Mouse (Mus musculus): Measurements from ENCODE around the gene Cmtm4.

The Cmtm4 gene

GRCm38 (mm10) chr8:104374269-104374668, 21.3 kb downstream of the Cmtm4 start:
- no peak for DNase-seq

DNA sequence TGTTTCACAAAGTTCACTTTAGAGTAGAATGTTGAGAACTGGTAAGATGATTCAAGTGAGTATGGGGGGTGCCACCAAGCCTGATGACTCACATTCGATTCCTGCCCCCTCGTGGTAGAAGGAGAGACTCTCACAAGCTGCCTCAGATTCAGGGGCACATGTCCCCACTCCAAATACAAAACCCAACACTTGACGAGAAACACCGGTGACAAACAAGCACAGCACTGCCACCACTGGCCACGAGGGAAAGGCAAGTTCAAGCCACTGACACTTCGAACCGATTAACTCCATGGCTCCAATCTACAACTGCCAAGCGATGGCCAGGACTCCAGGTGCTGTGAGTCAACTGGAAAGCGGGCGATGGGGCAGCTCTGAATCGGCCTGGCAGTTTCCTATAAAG, 21.8 kb downstream of the Cmtm4 start:
- DNase-seq: no peak

GRCm38 (mm10) chr8:104371121-104371520, 24.5 kb downstream of the Cmtm4 start:
- no peak for DNase-seq

GRCm38 (mm10) chr8:104370071-104370470, 25.5 kb downstream of the Cmtm4 start:
- no peak for DNase-seq

DNA sequence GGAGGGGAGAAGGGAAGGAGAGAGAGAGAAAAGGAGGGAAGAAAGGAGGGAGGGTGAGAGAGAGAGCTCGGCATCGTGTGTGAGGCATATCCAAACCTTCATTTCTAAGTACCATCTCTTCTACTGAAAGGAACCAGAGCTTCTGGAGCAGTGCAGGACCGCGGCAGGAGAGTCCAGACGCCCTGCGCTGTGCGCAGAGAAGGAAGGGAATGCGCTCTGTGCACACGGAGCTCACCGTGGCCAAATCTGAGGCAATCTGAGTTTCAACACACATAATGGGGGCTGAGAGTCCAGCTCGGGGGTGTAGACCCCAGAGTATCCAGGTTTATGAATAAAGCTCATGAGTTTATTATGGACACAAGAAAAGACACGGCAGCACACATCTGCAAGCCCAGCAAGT, 26.0 kb downstream of the Cmtm4 start:
- DNase-seq: no peak

GRCm38 (mm10) chr8:104367398-104367797, 28.2 kb downstream of the Cmtm4 start:
- DNase-seq: no peak

GRCm38 (mm10) chr8:104365695-104366094, 29.9 kb downstream of the Cmtm4 start:
- no peak for DNase-seq

- DNase-seq: no peak
Observed at GRCm38 (mm10) chr8:104359778-104360456, 35.7 kb downstream of the Cmtm4 start.

DNA sequence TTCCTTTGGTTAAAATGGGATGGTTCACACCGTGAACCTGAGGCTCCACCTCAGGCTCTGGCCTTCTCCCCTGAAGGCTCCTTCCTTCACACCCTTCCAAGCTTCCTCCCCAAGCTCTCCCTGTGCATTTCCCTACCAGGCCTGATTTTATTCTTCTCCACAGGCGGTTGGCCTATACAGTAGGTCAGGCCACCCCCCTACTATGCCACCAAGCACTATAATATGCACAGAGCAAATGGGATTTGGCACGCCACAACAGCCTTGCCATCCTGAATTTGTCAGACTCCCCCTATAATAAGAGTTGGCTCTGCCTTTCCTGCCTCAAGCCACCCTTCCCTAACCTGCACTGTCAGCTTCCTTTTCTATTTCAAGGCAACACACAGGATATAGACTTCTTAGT, 37.0 kb downstream of the Cmtm4 start:
- DNase-seq: no peak

DNA sequence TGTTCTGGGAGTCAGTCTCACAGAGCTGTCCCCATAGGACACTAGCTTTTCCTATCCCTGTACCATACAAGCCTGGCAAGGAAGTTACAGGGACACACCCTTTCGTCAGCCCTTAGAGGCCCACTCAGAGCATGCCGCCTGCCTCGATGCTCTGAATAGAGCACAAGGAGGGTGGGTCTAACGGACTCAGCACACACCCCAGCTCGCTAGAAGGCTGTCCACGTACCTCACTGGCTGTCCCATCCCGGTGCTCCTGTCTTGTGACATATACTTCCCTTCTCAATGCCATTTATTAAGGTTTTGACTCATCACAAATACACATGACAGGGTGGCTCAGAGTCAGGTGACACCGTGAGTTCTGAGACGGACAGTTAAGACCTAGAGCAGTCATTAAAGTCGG, 41.1 kb downstream of the Cmtm4 start:
- DNase-seq: no peak

DNA sequence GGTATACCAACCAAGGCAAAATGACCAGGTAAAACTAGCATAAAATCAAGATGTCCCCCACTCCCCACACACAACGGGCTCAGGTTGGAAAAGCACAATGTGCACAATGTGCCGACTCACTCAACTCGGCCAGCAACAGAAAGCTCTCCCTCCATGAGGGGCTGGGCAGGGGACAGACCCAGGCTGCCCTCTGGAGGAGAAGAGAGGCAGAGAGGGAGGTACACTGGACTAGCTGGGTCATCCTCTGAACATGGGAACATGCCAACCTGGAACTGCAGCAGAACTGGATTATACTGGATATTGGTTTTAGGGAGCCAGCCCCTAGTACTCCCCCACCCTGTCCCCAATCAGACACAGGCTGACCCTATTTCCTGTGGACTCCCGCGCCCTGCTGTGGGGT, 42.4 kb downstream of the Cmtm4 start:
- no peak for DNase-seq

GRCm38 (mm10) chr8:104350047-104350446, 45.6 kb downstream of the Cmtm4 start:
- no peak for DNase-seq

GRCm38 (mm10) chr8:104348971-104349370, 46.6 kb downstream of the Cmtm4 start:
- DNase-seq: no peak

GRCm38 (mm10) chr8:104346706-104347105, 48.9 kb downstream of the Cmtm4 start:
- no peak for DNase-seq

DNA sequence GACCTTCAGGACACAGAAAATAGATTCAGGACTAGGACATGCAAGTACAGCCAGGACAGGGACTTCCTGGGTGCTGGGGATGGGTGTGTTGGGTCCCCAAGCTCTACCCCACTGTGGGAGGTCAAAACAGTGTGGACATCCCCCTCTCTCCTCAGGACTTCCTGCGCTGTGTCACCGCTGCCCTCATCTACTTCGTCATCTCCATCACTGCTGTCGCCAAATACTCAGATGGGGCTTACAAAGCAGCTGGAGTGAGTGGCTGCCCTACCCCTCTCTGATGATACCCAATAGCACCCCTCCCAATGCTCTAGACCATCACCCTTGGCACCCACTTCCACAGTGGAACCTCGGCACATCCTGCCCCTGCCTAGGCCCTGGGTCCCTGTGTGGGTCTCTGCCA, 51.0 kb downstream of the Cmtm4 start:
- DNase-seq: no peak

DNA sequence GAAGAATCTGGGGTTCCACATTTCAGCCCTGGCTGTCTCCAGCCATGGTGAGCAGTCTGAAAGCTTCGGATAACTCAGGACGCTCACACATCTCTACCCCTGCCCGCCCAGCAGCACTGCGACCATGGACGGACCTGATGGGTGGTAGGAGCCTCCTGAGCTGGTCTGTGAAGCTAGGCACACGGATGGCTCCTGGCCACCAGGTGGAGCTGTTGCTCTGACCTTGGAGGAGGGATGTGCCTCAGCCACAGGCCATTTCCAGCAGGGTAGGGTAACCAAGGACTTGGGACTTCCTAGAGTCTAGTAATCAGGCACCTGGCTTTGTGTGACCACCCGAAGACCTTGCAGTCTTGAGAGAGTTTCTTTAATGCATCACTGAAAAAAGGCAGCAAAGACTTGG, 51.6 kb downstream of the Cmtm4 start:
- peak; percentile 85 for DNase-seq

- no peak for DNase-seq
Observed at GRCm38 (mm10) chr8:104342426-104342825, 53.2 kb downstream of the Cmtm4 start.

- DNase-seq: no peak
Observed at GRCm38 (mm10) chr8:104341678-104342077, 53.9 kb downstream of the Cmtm4 start.

- DNase-seq: no peak
Observed at GRCm38 (mm10) chr8:104341106-104341561, 54.5 kb downstream of the Cmtm4 start.

- peak; percentile 86 for DNase-seq
Observed at GRCm38 (mm10) chr8:104340233-104341105, 55.1 kb downstream of the Cmtm4 start.

- peak; percentile 39 for DNase-seq
Observed at GRCm38 (mm10) chr8:104339983-104340232, 55.7 kb downstream of the Cmtm4 start.

- no peak for DNase-seq
Observed at GRCm38 (mm10) chr8:104339229-104339982, 56.2 kb downstream of the Cmtm4 start, which contains the start of gene Cmtm3. Gene Cmtm3 (plus strand): TSS chr8:104339410.

DNA sequence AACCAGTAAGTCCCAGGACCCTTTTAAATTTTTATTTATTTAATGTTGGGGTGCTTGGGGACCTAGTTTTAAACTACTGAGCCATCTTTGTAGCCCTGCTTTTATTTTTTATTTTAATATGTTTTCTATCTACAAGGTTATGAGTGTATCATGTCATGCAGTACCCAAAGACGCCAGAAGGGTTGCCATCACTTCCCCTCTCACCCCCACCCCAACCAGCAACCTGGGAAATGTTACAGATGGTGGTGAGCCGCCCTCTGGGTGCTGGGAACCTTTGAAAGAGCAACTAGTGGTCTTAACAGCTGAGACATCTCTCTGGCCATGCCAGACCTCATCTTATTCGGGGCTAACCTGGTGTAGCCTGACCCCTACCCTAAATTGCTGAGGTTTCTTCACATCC, 57.7 kb downstream of the Cmtm4 start:
- DNase-seq: peak; percentile 40

DNA sequence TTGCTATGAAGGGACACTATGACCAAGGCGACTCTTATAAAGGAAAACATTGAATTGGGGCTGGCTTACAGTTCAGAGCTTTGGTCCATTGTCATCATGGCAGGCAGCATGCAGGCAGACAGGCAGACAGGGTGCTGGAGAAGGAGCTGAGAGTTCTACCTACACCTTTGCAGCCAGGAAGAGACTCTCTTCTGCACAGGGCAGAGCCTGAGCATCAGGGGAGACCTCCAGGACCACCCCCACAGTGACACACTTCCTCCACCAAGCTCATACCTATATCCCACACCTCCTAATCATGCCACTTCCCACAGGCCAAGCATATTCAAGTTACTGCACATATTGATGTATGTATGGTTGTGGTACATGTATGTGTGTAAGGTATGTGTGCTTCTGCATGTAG, 58.8 kb downstream of the Cmtm4 start:
- no peak for DNase-seq
